Mouse (Mus musculus): ENCODE results near the gene Gm49510.

Gm49510 gene

GRCm38 (mm10) chr15:78916052-78916826 lies 16.8 kb downstream of the Gm49510 start:
- no peak for DNase-seq

- DNase-seq = no peak
These were observed 18.7 kb downstream of the Gm49510 start for GRCm38 (mm10) chr15:78918126-78918525.

- no peak for DNase-seq
These were observed 20.4 kb downstream of the Gm49510 start for GRCm38 (mm10) chr15:78919914-78920313.

- no peak for DNase-seq
These were observed 23.2 kb downstream of the Gm49510 start for GRCm38 (mm10) chr15:78922700-78923099.

GRCm38 (mm10) chr15:78923585-78923984 lies 24.1 kb downstream of the Gm49510 start:
- DNase-seq = no peak

GRCm38 (mm10) chr15:78925129-78925528 lies 25.7 kb downstream of the Gm49510 start:
- peak; percentile 54 for DNase-seq

DNA sequence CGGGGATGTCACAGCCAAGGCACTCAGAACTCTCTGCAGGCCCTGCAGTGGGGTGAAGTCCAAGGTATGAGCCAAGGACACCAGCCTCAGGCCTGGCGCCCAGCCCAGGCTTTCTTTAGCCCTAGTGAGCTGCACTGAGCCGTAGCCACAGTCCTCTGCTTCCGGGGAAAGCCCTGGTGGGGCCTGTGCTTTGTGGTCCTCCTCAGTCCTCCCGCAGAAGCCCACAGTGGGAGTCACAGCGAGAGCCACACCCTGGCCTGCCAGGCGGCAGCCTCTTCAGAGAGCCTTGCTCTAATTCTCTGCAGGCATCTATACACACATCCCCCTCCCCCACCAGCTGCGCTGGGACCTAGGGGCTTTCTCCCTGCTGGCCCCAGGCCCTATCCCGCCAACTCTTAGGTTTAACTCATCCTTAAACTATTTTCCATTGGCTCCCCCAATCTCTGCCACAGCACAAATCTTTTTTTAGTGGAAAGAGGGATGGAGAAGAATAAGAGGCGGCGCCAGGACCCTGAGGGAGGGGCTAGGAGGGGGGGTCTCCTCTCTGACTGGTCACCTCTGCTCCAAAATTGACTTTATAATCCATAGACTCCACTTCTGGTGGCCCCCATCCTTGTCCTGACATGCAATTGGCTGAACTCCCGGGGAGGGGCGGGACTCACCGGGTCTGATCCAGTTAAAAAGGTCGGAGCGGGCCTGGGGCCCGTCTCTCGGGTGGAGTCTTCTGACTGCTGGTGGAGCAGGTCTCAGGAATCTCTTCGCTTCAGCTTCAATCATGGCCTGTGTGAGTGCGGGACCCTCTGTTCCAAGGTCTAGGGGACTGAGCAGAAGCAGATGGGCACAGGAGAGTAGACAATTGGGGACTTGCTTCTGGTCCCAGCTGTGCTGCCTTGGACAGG lies 26.8 kb downstream of the Gm49510 start, which contains the start of gene Lgals1:
Lgals1 (plus strand) TSS at position 705 of the 899 bp plus-strand sequence.
- peak; percentile 95 for DNase-seq

DNA sequence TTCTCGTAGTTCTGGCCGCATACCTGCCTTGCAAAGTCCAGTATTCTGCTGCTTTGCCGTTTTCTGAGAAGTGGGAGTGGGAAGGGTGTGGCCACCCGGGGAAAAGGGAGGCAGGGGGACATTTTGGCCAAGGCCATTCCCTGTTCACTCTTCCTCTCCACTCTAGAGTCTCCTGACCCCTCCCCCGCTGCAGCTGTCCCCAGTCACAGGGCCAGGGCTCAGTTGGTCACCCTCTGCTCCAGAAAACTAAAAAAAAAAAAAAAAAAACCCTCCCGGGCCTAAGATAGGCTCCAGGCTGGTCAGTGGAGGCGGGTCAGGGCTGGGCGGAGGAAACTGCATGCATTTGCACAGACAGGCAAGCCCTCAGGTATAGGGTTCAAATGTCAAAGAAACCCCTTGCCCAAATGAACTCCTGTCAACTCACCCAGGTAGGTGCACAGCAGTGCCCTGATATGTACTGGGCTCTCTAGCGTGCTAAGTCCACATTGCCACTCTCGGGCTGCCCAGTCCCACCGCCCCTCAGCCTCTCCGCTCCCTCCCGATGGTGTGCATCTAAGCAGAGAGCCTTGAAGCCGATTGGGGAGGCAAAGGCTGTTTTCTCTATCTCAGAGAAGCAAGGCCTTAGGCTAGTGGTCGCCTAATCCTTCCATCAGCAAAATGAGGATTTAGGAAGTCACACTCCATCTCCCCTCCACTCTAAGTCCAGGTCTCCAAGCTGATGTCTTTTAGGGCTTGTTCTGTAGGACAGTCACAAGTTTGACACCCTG lies 27.7 kb downstream of the Gm49510 start:
- peak; percentile 33 for DNase-seq

DNA sequence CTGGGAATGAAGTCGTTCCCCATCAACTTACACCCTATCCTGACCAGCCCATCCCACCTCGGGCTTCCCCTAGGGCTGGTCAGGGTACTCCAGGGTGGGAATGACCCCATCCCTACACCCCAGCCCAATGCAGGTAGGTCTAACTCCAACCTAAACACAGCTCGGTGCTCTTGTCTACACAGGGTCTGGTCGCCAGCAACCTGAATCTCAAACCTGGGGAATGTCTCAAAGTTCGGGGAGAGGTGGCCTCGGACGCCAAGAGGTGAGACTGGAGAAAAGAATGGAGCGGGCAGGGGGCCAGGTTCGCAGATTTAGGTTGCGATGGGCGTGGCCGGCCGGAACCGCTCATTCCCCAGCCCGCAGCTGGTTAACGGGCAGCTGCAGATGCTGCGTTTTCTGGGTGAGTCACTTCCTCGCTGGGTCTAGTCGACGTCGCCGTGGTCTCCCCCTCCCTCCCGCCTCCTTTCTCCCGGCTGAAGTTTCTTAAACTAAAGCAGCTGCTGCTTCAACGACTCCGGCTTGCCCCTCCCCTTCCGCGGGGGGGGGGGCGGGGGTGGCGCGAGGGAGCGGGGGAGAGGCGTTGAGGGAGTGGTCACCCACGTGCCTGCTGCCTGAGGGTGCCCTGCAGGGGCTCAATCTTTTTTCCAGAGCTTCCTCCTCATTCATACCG lies 28.5 kb downstream of the Gm49510 start:
- peak; percentile 74 for DNase-seq

DNA sequence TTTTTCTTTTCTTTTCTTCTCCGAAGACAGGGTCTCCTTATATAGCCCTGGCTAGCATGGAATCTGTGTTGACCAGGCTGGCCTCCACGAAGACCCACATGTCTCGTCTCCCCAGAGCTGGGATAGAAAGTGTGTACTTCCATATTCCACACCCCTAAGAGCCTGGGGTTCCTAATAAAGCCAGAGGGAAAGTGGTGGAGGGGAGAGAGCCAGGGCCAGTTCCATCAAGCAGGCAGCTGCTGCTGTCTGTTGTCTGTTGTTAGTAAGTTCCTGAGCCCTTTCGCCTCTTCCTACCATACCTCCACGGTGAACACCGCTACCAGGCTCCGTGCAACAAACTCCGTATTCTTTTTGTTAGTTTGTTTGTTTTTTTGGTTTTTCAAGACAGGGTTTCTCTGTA lies 29.1 kb downstream of the Gm49510 start:
- no peak for DNase-seq

DNA sequence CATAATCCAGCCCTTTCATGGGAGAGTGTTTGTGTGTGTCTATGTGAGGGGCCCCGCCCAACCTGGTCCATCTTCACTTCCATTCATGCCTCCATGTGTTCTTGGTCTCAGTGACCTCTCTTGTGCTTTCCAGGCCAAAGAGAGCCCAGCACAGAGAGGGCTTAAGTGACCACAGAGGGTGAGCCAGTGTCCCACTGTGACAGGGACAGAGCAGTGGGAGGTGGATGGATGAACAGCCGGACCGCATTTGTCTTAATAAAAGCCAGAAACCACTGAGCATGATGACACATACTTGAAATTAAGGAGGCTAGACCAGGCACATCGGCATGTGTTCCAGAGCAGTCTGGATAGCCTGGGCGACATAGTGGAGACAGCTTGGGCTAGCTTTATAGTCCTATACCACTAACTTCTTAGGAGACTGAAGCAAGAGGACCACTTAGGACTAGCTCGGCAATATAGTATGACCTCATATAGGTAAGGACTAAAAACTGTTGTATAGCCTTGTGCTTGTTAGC lies 30.8 kb downstream of the Gm49510 start:
- no peak for DNase-seq

DNA sequence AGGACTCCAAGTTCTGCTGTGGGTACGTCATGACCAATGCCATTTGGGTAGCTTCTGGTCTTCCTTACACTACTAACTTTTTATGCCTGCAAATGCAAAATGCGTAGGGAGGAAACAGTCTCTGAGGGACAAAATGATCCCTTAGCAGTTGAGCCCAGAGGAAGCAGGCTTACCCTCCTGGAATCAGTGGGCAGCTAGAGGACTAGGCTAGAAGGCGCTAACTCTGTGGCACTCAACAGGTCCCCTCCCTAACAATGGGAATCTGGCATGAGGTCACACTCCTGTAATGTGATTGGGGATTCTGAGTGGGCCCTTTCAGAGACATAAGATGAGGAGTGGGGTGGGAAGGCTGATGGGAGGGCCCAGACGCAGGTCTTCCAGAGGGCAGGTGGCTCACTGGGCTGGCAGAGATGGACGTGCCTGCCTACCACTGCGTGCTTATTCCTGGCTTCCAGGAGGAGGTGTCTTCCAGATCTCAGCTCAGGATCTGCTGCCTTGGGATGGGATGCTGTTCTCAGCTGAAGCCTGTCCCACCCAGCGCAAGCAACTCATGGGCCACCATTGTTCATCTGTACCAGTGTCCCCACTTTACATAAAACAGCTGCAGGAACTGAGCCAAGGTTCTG lies 31.4 kb downstream of the Gm49510 start:
- no peak for DNase-seq

DNA sequence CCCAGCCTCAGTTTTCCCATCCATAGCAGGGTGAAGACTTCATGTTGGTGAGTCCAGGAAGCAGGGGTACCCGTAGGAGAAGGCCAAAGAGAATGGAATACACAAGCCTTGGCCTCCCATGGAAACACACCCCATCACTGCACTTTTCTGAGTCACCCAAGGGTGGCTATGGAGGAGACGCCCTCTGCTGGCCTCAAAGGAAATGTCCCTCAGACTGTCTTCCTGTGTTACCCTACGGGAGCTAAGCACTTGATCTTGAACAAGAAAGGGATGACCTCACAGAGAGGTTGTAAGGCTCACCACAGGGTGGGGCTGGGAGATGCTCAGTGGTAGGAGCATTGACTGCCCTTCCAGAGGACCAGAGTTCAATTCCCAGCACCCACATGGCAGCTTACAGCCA lies 32.1 kb downstream of the Gm49510 start:
- peak; percentile 37 for DNase-seq

DNA sequence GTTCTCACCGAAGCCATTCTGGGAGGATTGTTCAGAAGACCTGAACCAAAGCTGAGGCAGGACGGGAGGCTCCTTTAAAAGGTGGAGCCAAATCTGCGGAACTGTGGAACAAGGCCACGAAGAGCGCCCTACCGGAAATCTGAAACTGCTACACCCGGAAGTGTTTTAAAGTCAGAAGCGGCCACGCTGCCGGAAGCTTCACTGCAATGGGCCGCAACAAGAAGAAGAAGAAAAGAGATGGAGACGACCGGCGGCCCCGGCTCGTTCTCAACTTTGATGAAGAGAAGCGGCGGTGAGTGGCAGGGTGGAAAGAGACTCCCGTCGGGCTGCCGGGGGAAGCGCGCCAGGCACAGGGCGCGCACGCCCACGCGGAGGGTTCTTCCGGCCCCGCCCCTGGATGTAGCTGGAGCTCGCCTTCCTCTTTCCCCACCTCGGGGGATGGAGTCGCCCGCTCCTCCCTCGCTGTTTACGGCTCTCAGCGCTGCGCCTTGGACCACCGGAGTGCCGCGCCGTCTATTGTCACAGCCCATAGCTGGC lies 35.4 kb downstream of the Gm49510 start, which contains the start of gene Nol12:
Nol12 (plus strand) TSS at position 150 of the 537 bp plus-strand sequence.
- DNase-seq = peak; percentile 80

DNA sequence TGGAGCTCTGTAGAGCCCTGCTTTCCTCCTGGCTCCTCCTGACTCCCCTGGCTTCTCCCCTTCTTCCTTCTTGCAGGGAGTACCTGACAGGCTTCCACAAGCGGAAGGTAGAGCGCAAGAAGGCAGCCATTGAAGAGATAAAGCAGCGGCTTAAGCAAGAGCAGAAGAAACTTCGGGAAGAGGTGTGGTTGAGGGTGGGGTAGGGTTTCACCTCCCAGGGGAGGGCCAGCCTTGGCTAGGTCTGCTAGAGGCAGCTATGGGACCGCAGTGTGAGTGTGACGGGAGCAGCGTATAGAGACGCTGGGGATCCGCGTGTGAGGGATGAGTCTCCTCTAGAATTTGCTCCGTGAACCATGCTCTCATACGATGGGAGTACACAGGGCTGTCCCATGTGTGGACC lies 36.9 kb downstream of the Gm49510 start:
- no peak for DNase-seq

- DNase-seq = no peak
These were observed 37.8 kb downstream of the Gm49510 start for GRCm38 (mm10) chr15:78937311-78937710.

- no peak for DNase-seq
These were observed 38.5 kb downstream of the Gm49510 start for GRCm38 (mm10) chr15:78937963-78938362.

DNA sequence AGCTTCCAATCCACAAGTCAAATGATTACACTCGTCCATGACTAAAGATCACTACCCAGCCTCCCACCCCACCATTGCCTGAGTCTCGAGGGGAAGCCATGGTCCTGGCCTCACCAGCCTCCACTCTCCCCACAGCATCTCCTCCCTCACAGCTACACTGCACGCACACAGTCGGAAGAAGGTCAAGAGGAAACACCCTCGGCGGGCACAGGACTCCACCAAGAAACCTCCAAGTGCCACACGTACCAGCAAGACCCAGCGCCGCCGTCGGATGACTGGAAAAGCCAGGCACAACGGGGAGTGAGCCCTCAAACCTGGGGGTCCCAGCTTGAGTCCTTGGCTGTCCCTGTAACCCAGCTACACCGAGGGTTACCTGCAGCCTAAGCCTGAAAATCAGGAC lies 40.9 kb downstream of the Gm49510 start:
- DNase-seq = no peak

DNA sequence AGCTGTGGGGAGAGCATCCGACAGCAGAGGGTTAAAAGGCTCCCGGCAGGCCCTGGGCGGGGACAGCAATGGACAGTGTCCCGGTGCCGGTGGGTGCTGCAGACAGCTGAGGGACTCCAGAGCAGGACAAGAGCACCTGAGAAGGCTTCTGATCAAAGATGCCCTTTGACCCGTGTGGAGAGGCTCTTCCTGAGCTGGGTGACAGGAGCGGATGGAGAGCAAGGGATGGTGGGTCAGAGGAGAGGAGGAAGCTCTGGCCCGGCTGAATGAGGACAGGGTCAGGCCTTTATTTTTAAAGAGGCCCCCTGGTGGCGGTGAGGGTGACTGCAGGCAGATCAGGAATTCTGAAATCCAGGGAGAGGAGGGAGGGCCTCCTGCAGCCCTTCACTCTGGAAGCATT lies 43.2 kb downstream of the Gm49510 start:
- DNase-seq = peak; percentile 67

DNA sequence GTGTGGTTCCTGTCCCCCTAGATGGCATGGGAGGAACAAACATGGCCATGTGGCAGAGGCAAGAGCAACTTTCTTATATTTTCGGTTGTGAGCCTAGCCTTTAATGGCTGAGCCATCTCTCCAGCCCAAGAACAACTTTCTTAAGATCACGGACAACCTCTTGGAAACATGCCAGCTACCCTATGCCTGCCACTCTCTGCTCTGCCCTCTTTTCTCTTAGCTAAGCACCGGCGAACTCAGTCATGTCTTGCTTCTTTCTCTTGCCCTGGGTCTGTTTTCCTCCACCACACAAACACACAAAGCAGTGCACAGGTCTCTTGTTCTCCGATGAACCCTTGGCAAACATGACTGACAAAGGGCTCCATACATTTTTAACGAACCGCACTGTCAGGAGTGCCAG lies 46.8 kb downstream of the Gm49510 start:
- no peak for DNase-seq

GRCm38 (mm10) chr15:78947657-78948056 lies 48.2 kb downstream of the Gm49510 start, which contains the start of gene Triobp:
Triobp (plus strand) TSS chr15:78947724.
- DNase-seq = peak; percentile 88

All from kidney, adult 11 months (tissue).